Mouse (Mus musculus): ENCODE results near the gene Cpeb4. TPM values are rescaled to one million over a fixed set of nuclear protein-coding genes. Genes with fewer than 3 reads are reported as not detected.
A peak's percentile ranks its signal among the peaks of the same experiment; 100 is the strongest.

Cpeb4 gene
- total RNA-seq, 4 experiments from 2014 or later: 139 to 172 (median 151) TPM

- no peak for DNase-seq (ENCODE audit: low spot score in 2 of 2)
Observed at GRCm38 (mm10) chr11:31896065-31896792, 24.2 kb downstream of the Cpeb4 start.

GRCm38 (mm10) chr11:31896905-31897304, 24.9 kb downstream of the Cpeb4 start:
- no peak for DNase-seq (ENCODE audit: low spot score in 2 of 2)

GRCm38 (mm10) chr11:31899166-31899565, 27.2 kb downstream of the Cpeb4 start:
- no peak for DNase-seq (ENCODE audit: low spot score in 2 of 2)

- no peak for DNase-seq (ENCODE audit: low spot score in 2 of 2)
Observed at GRCm38 (mm10) chr11:31900736-31901135, 28.7 kb downstream of the Cpeb4 start.

- no peak for DNase-seq (ENCODE audit: low spot score in 2 of 2)
Observed at GRCm38 (mm10) chr11:31902251-31903001, 30.4 kb downstream of the Cpeb4 start.

GRCm38 (mm10) chr11:31906499-31906898, 34.5 kb downstream of the Cpeb4 start:
- DNase-seq (ENCODE audit: low spot score in 2 of 2): no peak

GRCm38 (mm10) chr11:31907650-31908049, 35.6 kb downstream of the Cpeb4 start:
- no peak for DNase-seq (ENCODE audit: low spot score in 2 of 2)

GRCm38 (mm10) chr11:31912958-31913357, 40.9 kb downstream of the Cpeb4 start:
- no peak for DNase-seq (ENCODE audit: low spot score in 2 of 2)

- no peak for DNase-seq (ENCODE audit: low spot score in 2 of 2)
Observed at GRCm38 (mm10) chr11:31917769-31918168, 45.8 kb downstream of the Cpeb4 start.

GRCm38 (mm10) chr11:31930051-31930450, 58.0 kb downstream of the Cpeb4 start:
- no peak for DNase-seq (ENCODE audit: low spot score in 2 of 2)

GRCm38 (mm10) chr11:31935652-31936051, 63.6 kb downstream of the Cpeb4 start:
- DNase-seq (ENCODE audit: low spot score in 2 of 2): no peak

GRCm38 (mm10) chr11:31936910-31937525, 65.0 kb downstream of the Cpeb4 start:
- no peak for DNase-seq (ENCODE audit: low spot score in 2 of 2)

GRCm38 (mm10) chr11:31940898-31941639, 69.1 kb downstream of the Cpeb4 start:
- peak in 1 of 2 experiments; percentile 82 for DNase-seq (ENCODE audit: low spot score in 2 of 2)

GRCm38 (mm10) chr11:31941640-31942638, 69.9 kb downstream of the Cpeb4 start:
- no peak for DNase-seq (ENCODE audit: low spot score in 2 of 2)

GRCm38 (mm10) chr11:31945471-31945870, 73.5 kb downstream of the Cpeb4 start:
- DNase-seq (ENCODE audit: low spot score in 2 of 2): no peak

GRCm38 (mm10) chr11:31948462-31949330, 76.7 kb downstream of the Cpeb4 start:
- no peak for DNase-seq (ENCODE audit: low spot score in 2 of 2)

GRCm38 (mm10) chr11:31949331-31949785, 77.3 kb downstream of the Cpeb4 start:
- DNase-seq (ENCODE audit: low spot score in 2 of 2): peak in 1 of 2 experiments; percentile 54

- DNase-seq (ENCODE audit: low spot score in 2 of 2): no peak
Observed at GRCm38 (mm10) chr11:31960071-31960470, 88.1 kb downstream of the Cpeb4 start.

- no peak for DNase-seq (ENCODE audit: low spot score in 2 of 2)
Observed at GRCm38 (mm10) chr11:31963993-31964392, 92.0 kb downstream of the Cpeb4 start.

Data from left cerebral cortex, adult 8-10 months (tissue).